Mouse (Mus musculus) gastrocnemius, adult 18-20 months (tissue): ENCODE data around the gene Ipcef1. TPM values are rescaled to one million over a fixed set of nuclear protein-coding genes. Genes with fewer than 3 reads are reported as not detected.

Experiments used
- DNase-seq: peaks from one replicate; pipeline ENCODE4 v3.0.0; 2021; ENCODE audit warnings: low spot score
- long read RNA-seq, 2 experiments: library from polyadenylated mRNA; stranded (forward); transcript quantifications; one replicate each; pipeline ENCODE4 v2.0.0; 2021
- total RNA-seq, 2 experiments: library from RNA; stranded (reverse); gene quantifications; 2 replicates each; pipeline ENCODE4 v1.2.3; 2021

Ipcef1 gene
- not detected for total RNA-seq
- long read RNA-seq, experiment 1, result 0 reads
- long read RNA-seq, experiment 2, result 0 reads

DNA sequence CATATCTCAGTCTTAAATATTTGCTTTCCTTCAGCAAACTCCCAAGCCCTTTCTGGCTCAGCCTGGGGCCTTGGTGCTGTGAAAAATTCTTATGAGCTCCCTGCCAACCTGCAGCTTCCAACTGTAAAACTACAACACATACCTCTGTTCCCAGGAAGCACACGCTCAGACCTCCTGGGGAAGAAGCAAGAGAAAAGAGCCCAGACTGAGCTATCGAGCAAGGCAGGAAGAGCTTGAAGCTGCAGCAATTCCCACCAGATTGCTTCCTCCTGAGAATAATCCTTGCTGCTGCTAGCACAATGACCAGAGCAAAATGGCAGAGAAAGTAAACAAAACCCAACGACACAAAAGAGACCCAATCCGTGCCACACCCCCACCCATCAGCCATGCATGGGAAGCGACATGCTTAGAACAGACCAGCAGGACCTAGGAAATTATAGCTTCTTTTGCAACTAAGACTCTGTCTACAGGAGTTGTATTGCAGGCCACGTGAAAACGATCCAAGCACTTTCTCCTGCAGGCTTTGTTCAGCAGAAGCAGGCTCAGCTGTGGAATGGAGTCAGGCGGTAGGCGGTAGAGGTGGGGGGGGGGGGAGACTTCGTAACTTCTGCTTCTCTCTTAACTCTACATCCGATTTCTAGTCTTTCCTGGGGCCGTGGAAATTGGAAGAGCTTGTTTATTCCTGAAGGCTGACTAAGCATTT, at the start of gene Ipcef1:
Gene Ipcef1 (minus strand): TSS at position 164 of the 703 bp plus-strand sequence.
- no peak for DNase-seq

DNA sequence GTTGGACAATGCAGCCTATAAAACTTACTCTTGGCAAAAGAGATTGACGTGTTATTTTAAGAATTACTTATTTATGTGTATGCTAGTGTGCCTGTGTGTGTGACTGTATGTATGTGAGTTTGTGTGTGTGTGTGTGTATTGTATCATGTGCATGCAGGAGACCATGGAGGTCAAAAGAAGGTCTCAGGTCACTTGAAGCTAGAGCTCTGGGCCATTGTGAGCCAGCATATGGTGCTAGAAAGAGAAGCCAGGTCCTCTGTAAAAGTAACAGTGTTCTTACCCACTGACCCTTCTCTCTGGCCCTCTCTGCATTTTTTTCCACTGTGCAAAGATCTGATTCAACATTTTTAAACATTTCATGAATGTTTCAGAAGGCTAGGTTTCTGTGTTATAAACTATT, 25.7 kb upstream of the Ipcef1 start:
- no peak for DNase-seq

- no peak for DNase-seq
These were observed 25.1 kb upstream of the Ipcef1 start for GRCm38 (mm10) chr10:7077389-7077808.

- no peak for DNase-seq
These were observed 24.5 kb upstream of the Ipcef1 start for GRCm38 (mm10) chr10:7076662-7077211.

DNA sequence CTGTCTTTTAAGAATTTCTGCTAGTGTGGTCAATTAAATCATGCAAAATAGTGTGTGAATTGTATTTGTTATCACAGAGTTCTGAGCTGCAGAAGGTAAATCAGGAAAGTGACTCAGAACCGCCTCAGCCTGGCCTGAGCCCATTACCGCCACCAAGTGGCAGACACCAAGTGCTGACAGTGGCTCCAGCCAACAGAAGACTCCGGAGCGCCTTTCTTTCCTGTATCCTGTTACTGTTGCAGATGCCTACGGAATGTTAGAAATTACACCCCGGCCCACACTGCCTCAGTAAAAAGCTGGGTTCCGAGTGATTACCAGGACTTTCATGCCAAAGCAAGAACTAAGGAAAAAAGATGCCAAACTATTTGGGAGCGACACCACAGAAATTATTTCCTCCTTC, 23.9 kb upstream of the Ipcef1 start:
- DNase-seq, result peak; percentile 76

GRCm38 (mm10) chr10:7075661-7076060, 23.4 kb upstream of the Ipcef1 start:
- no peak for DNase-seq

- DNase-seq, result no peak
These were observed 22.0 kb upstream of the Ipcef1 start for GRCm38 (mm10) chr10:7074231-7074630.

DNA sequence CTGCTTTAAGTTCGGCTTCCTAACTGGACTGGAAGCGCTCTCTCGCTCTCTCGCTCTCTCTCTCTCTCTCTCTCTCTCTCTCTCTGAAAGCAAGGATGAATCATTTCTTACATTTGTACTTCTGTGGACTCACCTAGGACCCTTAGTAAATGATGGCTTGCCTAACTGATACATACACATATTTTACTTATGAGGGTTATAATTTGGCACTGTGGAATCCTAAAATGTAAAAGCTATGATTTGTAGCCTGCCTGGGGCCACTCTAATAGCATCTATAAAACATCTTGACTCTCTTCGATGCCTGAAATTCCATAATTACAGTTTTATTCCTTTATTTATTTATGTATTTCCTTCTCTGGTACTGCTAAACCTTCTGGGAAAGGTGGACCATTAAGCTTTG, 18.6 kb upstream of the Ipcef1 start:
- DNase-seq, result no peak

- DNase-seq, result no peak
These were observed 18.0 kb upstream of the Ipcef1 start for GRCm38 (mm10) chr10:7070100-7070835.

DNA sequence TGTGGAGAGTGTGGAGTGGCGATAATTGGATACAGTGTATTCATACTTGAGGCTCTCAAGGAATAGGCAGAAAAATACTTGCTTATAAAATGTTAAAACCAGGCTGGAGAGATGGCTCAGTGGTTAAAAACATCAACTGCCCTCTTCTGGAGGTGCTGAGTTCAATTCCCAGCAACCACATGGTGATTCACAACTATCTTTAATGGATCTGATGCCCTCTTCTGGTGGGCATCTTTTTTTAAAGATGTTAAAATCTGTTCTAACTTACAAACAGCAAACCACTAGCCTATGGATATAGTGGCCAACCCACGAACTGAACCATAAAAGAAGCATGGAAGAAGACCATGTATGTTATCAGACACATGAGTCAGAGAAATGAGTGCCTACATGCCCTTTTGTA, 16.8 kb upstream of the Ipcef1 start:
- DNase-seq, result no peak

GRCm38 (mm10) chr10:7068608-7069007, 16.3 kb upstream of the Ipcef1 start:
- no peak for DNase-seq

GRCm38 (mm10) chr10:7063752-7064457, 11.6 kb upstream of the Ipcef1 start:
- DNase-seq, result no peak

DNA sequence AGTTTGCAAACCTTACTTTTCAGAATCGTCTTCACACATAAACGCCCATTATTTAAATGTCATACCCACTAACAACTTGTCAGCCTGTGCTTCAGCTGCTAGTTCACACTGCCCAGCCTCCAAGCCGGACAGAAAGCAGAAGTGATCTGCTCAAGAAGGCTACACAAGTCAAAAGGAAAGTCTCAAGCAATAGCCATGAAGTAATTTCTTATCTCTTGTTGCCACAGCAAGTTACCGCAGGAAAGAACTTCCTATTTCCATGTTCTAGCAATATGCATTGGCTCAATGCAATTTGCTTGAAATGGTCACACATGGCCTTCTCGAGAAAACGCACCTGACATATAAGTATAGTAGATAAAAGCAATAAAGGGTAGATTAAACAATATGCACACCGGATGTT, 10.7 kb upstream of the Ipcef1 start:
- DNase-seq, result no peak

- no peak for DNase-seq
These were observed 8.0 kb upstream of the Ipcef1 start for GRCm38 (mm10) chr10:7060326-7060725.

GRCm38 (mm10) chr10:7057546-7057945, 5.3 kb upstream of the Ipcef1 start:
- no peak for DNase-seq

DNA sequence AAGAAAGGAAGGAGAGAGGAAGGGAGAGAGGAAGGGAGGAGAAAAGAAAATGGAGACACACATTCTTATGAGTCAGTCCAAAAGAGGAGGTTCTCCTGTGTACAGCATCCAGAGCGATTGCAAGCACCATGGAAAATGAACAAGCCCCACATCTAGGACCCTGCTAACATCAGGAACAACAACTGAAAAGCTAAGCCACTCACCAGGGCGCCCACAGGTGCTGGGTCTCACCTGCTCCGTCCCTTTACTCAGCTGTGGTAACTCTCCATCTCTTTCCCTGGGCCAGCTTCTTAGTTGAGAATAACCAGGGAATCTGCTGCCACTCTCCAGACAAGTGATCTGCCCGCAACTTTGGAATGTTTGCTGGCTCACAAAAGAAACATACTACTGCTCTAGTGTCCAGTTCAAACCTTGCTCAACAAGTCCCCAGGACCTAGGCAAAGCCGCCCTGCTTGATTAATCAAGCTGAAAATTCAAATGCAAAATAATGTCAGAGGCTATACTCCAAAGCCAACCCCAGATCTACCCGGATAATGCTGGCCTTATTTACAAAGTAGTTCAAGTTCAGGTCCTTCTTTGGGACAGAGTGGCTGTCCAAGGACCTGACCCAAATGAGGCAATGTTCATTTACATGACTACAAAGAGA, 2.4 kb upstream of the Ipcef1 start:
- DNase-seq, result no peak

GRCm38 (mm10) chr10:7049901-7050300, 2.4 kb downstream of the Ipcef1 start:
- no peak for DNase-seq

DNA sequence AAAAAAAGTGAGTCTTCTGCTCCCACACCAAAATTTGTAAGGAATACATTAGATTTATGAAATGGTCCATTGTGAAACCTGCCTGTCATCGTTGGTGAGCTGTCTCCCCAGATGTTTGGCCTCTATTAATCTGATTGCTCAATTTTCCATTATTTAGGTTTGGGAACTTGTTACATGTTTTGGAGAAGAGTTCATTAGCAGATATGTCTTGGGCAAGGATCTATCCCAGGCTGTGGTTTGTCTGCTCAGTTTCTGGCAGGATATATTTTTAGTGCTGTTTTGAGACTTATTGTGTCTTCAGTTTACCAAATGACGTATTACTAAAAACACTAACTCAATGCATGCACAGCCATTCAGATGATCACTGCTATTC, 4.4 kb downstream of the Ipcef1 start:
- no peak for DNase-seq

GRCm38 (mm10) chr10:7047288-7047918, 4.9 kb downstream of the Ipcef1 start:
- DNase-seq, result no peak

GRCm38 (mm10) chr10:7043896-7044295, 8.4 kb downstream of the Ipcef1 start:
- DNase-seq, result no peak

- no peak for DNase-seq
These were observed 11.2 kb downstream of the Ipcef1 start for GRCm38 (mm10) chr10:7041032-7041431.
